Comparison of ENCODE assay signal across 11 mouse cellular contexts in genomic region chr5:66174160-66174837, GRCm38 (mm10). TPM values are rescaled to one million over a fixed set of nuclear protein-coding genes. Genes with fewer than 3 reads are reported as not detected.
DNase-seq lines count a peak whose midpoint lies in the region; ATAC-seq and TF ChIP-seq lines count a peak whose summit lies in the region.
"Had no signal": no experiment of that assay in that cellular context is flagged by ENCODE, and none has a peak within 500 bp of the region (broad histone marks: within the 10 kb centered on the region; RNA-seq: fewer than 3 reads in every experiment).

No protein-coding gene starts in this region.

- intact Hi-C loops in gastrocnemius, postnatal 14 days (cut with DNase I; ENCODE audit: low total_unique reads): no loop called here

- TF ChIP-seq CTCF in lung, adult 2 months (IDR thresholded peaks at IDR 0.05; ENCODE audit: insufficient read depth, low read length): no peak
- no peak for TF ChIP-seq CTCF in forebrain, postnatal 0 days (IDR thresholded peaks at IDR 0.05; ENCODE audit: low read depth)

- TF ChIP-seq POLR2A in lung, adult 2 months (IDR thresholded peaks at IDR 0.05; ENCODE audit: borderline replicate concordance, extremely low read depth, low read depth, low read length): no peak

- no peaks in the 10 kb centered on the region for H3K9me3 ChIP-seq in lung, embryonic 16.5 days (ENCODE audit: control insufficient read depth, low read length)
- H3K9me3 ChIP-seq in embryonic facial prominence, embryonic 11.5 days (replicated peaks; ENCODE audit: control insufficient read depth, low read length): no peaks in the 10 kb centered on the region
- no peaks in the 10 kb centered on the region for H3K9me3 ChIP-seq in forebrain, postnatal 0 days (ENCODE audit: low read length)
- no peaks in the 10 kb centered on the region for H3K9me3 ChIP-seq in neural tube, embryonic 13.5 days
- H3K9me3 ChIP-seq: liver, embryonic 12.5 days had no signal

- no peak overlapping the region for H3K9ac ChIP-seq in lung, embryonic 16.5 days (ENCODE audit: low read length)
- no peak overlapping the region for H3K9ac ChIP-seq in embryonic facial prominence, embryonic 11.5 days (replicated peaks; ENCODE audit: low read length)
- peak overlapping the region; percentile 25; the same call in 1 of the 2 replicates for H3K9ac ChIP-seq in forebrain, postnatal 0 days
- H3K9ac ChIP-seq in neural tube, embryonic 13.5 days: no peak overlapping the region
- H3K9ac ChIP-seq: liver, embryonic 12.5 days had no signal

- H3K4me3 ChIP-seq in lung, embryonic 16.5 days (ENCODE audit: low read length): no peak overlapping the region
- no peak overlapping the region for H3K4me3 ChIP-seq in lung, adult 2 months (replicated peaks; ENCODE audit: extremely low read depth, low read depth, low read length)
- no peak overlapping the region for H3K4me3 ChIP-seq in embryonic facial prominence, embryonic 11.5 days (ENCODE audit: low read depth, low read length)
- H3K4me3 ChIP-seq in forebrain, postnatal 0 days (ENCODE audit: low read depth, low read length): no peak overlapping the region
- no peak overlapping the region for H3K4me3 ChIP-seq in neural tube, embryonic 13.5 days
- H3K4me3 ChIP-seq: liver, embryonic 12.5 days had no signal

- ATAC-seq in lung, embryonic 16.5 days (ENCODE audit: low read depth): no peak
- peak; percentile 70 for ATAC-seq in embryonic facial prominence, embryonic 11.5 days (replicated peaks; ENCODE audit: insufficient number of reproducible peaks, low FRiP score, low TSS enrichment, low read depth)
- peak; percentile 71 for ATAC-seq in forebrain, postnatal 0 days
- peak; percentile 50; the same call in 1 of the 2 replicates for ATAC-seq in neural tube, embryonic 13.5 days (ENCODE audit: low read depth)
- ATAC-seq in megakaryocyte progenitor cell, adult 5-6 weeks (replicated peaks; ENCODE audit: poor library complexity): no peak
- ATAC-seq: liver, embryonic 12.5 days had no signal

- 58% methylated on average over 23 of the region's 23 CpGs for WGBS in lung, embryonic 16.5 days
- 64% methylated on average over 23 of the region's 23 CpGs for whole genome bisulfite sequencing in lung, adult 2 months
- 73% methylated on average over 23 of the region's 23 CpGs for WGBS in embryonic facial prominence, embryonic 11.5 days
- 32% methylated on average over 23 of the region's 23 CpGs for WGBS in forebrain, postnatal 0 days
- 58% methylated on average over 23 of the region's 23 CpGs for WGBS in neural tube, embryonic 13.5 days

- H3K27ac ChIP-seq in lung, embryonic 16.5 days (ENCODE audit: low read length): no peak overlapping the region
- no peak overlapping the region for H3K27ac ChIP-seq in embryonic facial prominence, embryonic 11.5 days (replicated peaks; ENCODE audit: low read depth, low read length)
- peak overlapping the region; percentile 35; the same call in 1 of the 2 replicates for H3K27ac ChIP-seq in forebrain, postnatal 0 days (ENCODE audit: low read depth, low read length)
- peak overlapping the region; percentile 69 for H3K27ac ChIP-seq in neural tube, embryonic 13.5 days (replicated peaks)
- H3K27ac ChIP-seq: liver, embryonic 12.5 days had no signal

- H3K4me1 ChIP-seq in lung, embryonic 16.5 days (replicated peaks; ENCODE audit: control insufficient read depth, insufficient read depth, low read length): no peaks in the 10 kb centered on the region
- no peaks in the 10 kb centered on the region for H3K4me1 ChIP-seq in lung, adult 2 months (ENCODE audit: control insufficient read depth, insufficient read depth, low read length)
- no peaks in the 10 kb centered on the region for H3K4me1 ChIP-seq in embryonic facial prominence, embryonic 11.5 days (ENCODE audit: control insufficient read depth, insufficient read depth, low read length)
- no peaks in the 10 kb centered on the region for H3K4me1 ChIP-seq in forebrain, postnatal 0 days (ENCODE audit: insufficient read depth)
- H3K4me1 ChIP-seq in neural tube, embryonic 13.5 days (replicated peaks): peaks cover 8% of the 10 kb centered on the region
- H3K4me1 ChIP-seq: liver, embryonic 12.5 days had no signal

- no peaks in the 10 kb centered on the region for H3K27me3 ChIP-seq in lung, embryonic 16.5 days (ENCODE audit: control insufficient read depth, insufficient read depth, low read depth, low read length)
- H3K27me3 ChIP-seq in embryonic facial prominence, embryonic 11.5 days (ENCODE audit: control insufficient read depth, insufficient read depth, low read length): no peaks in the 10 kb centered on the region
- no peaks in the 10 kb centered on the region for H3K27me3 ChIP-seq in forebrain, postnatal 0 days (ENCODE audit: insufficient read depth, low read length)
- H3K27me3 ChIP-seq in neural tube, embryonic 13.5 days: no peaks in the 10 kb centered on the region
- H3K27me3 ChIP-seq: liver, embryonic 12.5 days had no signal

- DNase-seq in lung, adult 2 months: no peak
- peak; percentile 60 for DNase-seq in embryonic facial prominence, embryonic 11.5 days (ENCODE audit: low spot score)
- DNase-seq in forebrain, postnatal 0 days: peak; percentile 32
- no peak for DNase-seq in liver
- DNase-seq in gastrocnemius, postnatal 14 days: no peak
- DNase-seq: heart, adult 18-20 months; kidney, postnatal 14 days had no signal

- H3K36me3 ChIP-seq in lung, embryonic 16.5 days (ENCODE audit: control insufficient read depth, insufficient read depth, low read length): no peaks in the 10 kb centered on the region
- H3K36me3 ChIP-seq in embryonic facial prominence, embryonic 11.5 days (replicated peaks; ENCODE audit: control insufficient read depth, insufficient read depth, low read depth, low read length): no peaks in the 10 kb centered on the region
- H3K36me3 ChIP-seq in forebrain, postnatal 0 days (ENCODE audit: insufficient read depth): no peaks in the 10 kb centered on the region
- no peaks in the 10 kb centered on the region for H3K36me3 ChIP-seq in neural tube, embryonic 13.5 days
- H3K36me3 ChIP-seq: liver, embryonic 12.5 days had no signal

- H3K4me2 ChIP-seq in lung, embryonic 16.5 days (ENCODE audit: low read depth, low read length): peak overlapping the region; percentile 2; the same call in 1 of the 2 replicates
- H3K4me2 ChIP-seq in embryonic facial prominence, embryonic 11.5 days (ENCODE audit: low read depth, low read length): no peak overlapping the region
- 0 out of 2 replicates have a peak overlapping the region, but pooled peaks have one; percentile 20 for H3K4me2 ChIP-seq in forebrain, postnatal 0 days (ENCODE audit: low read depth)
- H3K4me2 ChIP-seq in neural tube, embryonic 13.5 days: peak overlapping the region; percentile 16; the same call in 1 of the 2 replicates
- H3K4me2 ChIP-seq: liver, embryonic 12.5 days had no signal

RNA-seq across cellular contexts. Expression of gene Rbm47, which starts 1.4 kb away (rescaled TPM):
- polyA plus RNA-seq in lung, embryonic 16.5 days (2015; fragmentation: Nextera tagmentation; extraction: Ambion mirVana): 39.2 and 43.9 TPM in 2 replicates
- polyA plus RNA-seq in lung, adult 2 months (2012; rRNA removed): 33.1 and 37.2 TPM in 2 replicates
- 2.9 and 3.6 TPM in 2 replicates for polyA plus RNA-seq in embryonic facial prominence, embryonic 11.5 days (2014; fragmentation: Nextera tagmentation; extraction: Ambion mirVana)
- total RNA-seq in forebrain, postnatal 0 days (2014; rRNA removed): 1.2 and 2.7 TPM in 2 replicates
- polyA plus RNA-seq in forebrain, postnatal 0 days (2015; fragmentation: Nextera tagmentation; extraction: Ambion mirVana): 2.3 and 3.3 TPM in 2 replicates
- polyA plus RNA-seq in neural tube, embryonic 13.5 days (2015; fragmentation: Nextera tagmentation; extraction: Ambion mirVana): 1.5 and 2.5 TPM in 2 replicates
- total RNA-seq in megakaryocyte progenitor cell, adult 5-6 weeks (2015): 4.4 and 6.1 TPM in 2 replicates
- total RNA-seq in megakaryocyte progenitor cell, adult 5-6 weeks (2017): 2.4 and 4.7 TPM in 2 replicates
- total RNA-seq in gastrocnemius, postnatal 14 days (2021): under 1 TPM; 0.80 to 0.84 TPM

Comparison
In these comparisons a context has a peak if more than half of its experiments do, and no peak if none do; other contexts are left out.
1. ATAC-seq: peak in embryonic facial prominence, embryonic 11.5 days (single experiment), forebrain, postnatal 0 days (single experiment) and neural tube, embryonic 13.5 days (single experiment); none in lung, embryonic 16.5 days (single experiment) and megakaryocyte progenitor cell, adult 5-6 weeks (single experiment).
2. H3K27ac ChIP-seq: peak in forebrain, postnatal 0 days (single experiment) and neural tube, embryonic 13.5 days (single experiment); none in lung, embryonic 16.5 days (single experiment) and embryonic facial prominence, embryonic 11.5 days (single experiment).
3. DNase-seq: peak in embryonic facial prominence, embryonic 11.5 days (single experiment) and forebrain, postnatal 0 days (single experiment); none in lung, adult 2 months (single experiment), liver (single experiment) and gastrocnemius, postnatal 14 days (single experiment).